Mouse (Mus musculus): Measurements from ENCODE around the gene Rgs16. TPM values are rescaled to one million over a fixed set of nuclear protein-coding genes. Genes with fewer than 3 reads are reported as not detected.

Gene Rgs16
- total and polyA plus RNA-seq, 3 experiments, result not detected

DNA sequence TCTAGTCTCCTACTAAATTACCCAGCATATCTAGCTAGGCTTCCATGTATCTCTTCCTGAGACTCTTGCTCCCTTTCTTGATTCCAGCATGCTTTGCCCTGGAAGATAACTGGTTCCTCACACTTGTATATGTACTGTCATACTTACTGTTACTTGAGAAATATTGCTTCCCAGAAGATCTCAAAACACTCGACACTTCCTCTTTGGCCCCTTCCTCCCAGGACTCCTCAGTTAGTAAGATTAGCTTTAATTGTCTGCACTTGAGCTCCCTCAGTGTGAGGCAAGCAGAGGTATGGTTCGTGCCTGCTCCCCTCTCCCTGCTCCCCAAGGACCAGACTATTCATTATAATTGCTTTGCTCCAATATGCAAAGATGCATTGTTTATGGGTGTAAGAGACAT, 50.6 kb downstream of the Rgs16 start:
- H3K4me1 ChIP-seq (ENCODE audit: control insufficient read depth in 1 of 2, insufficient read depth in 2 of 2, low read length in 2 of 2), result no peaks in the 10 kb centered on the region
- DNase-seq (ENCODE audit: low read depth, low spot score), result no peak
- no peaks in the 10 kb centered on the region for H3K27me3 ChIP-seq (ENCODE audit: control insufficient read depth in 1 of 2, insufficient read depth in 2 of 2, low read length in 2 of 2)
- H3K36me3 ChIP-seq (ENCODE audit: control insufficient read depth in 1 of 2, insufficient read depth in 2 of 2, low read length in 2 of 2), result no peaks in the 10 kb centered on the region
- H3K9me3 ChIP-seq (replicated peaks; ENCODE audit: insufficient read depth, low read length), result no peaks in the 10 kb centered on the region
- no peak overlapping the region for H3K4me3 ChIP-seq (ENCODE audit: control insufficient read depth in 1 of 2, insufficient read depth in 1 of 2, low read depth in 2 of 2, low read length in 2 of 2)
- H3K27ac ChIP-seq (ENCODE audit: control insufficient read depth, low read depth, low read length), result no peak overlapping the region
- H3K79me2 ChIP-seq (ENCODE audit: control insufficient read depth, insufficient read depth, low read length, poor library complexity), result no peaks in the 10 kb centered on the region
- no peak for TF ChIP-seq UBTF (IDR thresholded peaks at IDR 0.05; ENCODE audit: borderline replicate concordance, insufficient read depth, low read depth, low read length)
- TF ChIP-seq ZKSCAN1 (IDR thresholded peaks at IDR 0.05; ENCODE audit: low read depth, low read length), result no peak
- H3K9ac ChIP-seq (ENCODE audit: control insufficient read depth, low read depth, low read length, poor library complexity, severe bottlenecking), result no peak overlapping the region

DNA sequence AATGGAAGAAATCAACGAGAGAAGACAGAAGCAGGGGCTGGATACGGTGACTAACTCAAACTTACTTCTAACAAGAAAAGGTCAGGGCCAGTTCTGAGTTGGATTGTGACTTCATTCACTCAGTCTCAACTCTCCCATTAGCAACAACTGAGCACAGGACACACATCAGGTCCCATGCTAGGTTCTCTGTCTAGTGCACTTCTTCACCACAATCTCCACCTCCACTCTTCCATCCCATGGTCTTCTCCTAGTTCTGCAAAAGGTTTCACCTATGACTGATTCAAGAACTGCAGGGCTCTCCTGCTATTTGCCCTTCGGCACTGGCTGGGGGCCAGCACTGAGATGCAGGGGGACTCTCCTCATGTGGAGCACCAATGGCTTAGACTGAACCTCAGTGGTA, 54.1 kb downstream of the Rgs16 start:
- no peak for TF ChIP-seq TBP (IDR thresholded peaks at IDR 0.05; ENCODE audit: low read depth, low read length)
- TF ChIP-seq POLR2AphosphoS2 (IDR thresholded peaks at IDR 0.05; ENCODE audit: low read length), result no peak
- no peak for TF ChIP-seq ZMIZ1 (IDR thresholded peaks at IDR 0.05; ENCODE audit: low read depth, low read length)
- no peak for TF ChIP-seq MYC (IDR thresholded peaks at IDR 0.05; ENCODE audit: low read depth, low read length)
- no peak for TF ChIP-seq USF2 (IDR thresholded peaks at IDR 0.05; ENCODE audit: borderline replicate concordance in 1 of 2, insufficient read depth in 1 of 2, low read depth in 1 of 2, low read length in 2 of 2)
- TF ChIP-seq NRF1 (IDR thresholded peaks at IDR 0.05; ENCODE audit: insufficient read depth, low read depth, low read length, poor library complexity, severe bottlenecking), result no peak
- no peak for TF ChIP-seq MEF2A (IDR thresholded peaks at IDR 0.05; ENCODE audit: extremely low read depth, insufficient replicate concordance, low read depth, low read length, poor library complexity, severe bottlenecking)
- TF ChIP-seq POLR2AphosphoS5 (IDR thresholded peaks at IDR 0.05; ENCODE audit: borderline replicate concordance, low read depth, low read length), result no peak
- TF ChIP-seq UBTF (IDR thresholded peaks at IDR 0.05; ENCODE audit: borderline replicate concordance, insufficient read depth, low read depth, low read length), result no peak
- TF ChIP-seq NELFE (IDR thresholded peaks at IDR 0.05; ENCODE audit: low read depth, low read length), result no peak
- TF ChIP-seq GATA1 (IDR thresholded peaks at IDR 0.05; ENCODE audit: low read depth, low read length), result no peak
- no peak for TF ChIP-seq ZC3H11A (IDR thresholded peaks at IDR 0.05; ENCODE audit: low read depth, low read length)
- TF ChIP-seq CHD2 (IDR thresholded peaks at IDR 0.05; ENCODE audit: low read length), result no peak
- no peak for TF ChIP-seq MXI1 (IDR thresholded peaks at IDR 0.05; ENCODE audit: low read depth, low read length)
- no peak for TF ChIP-seq RCOR1 (IDR thresholded peaks at IDR 0.05; ENCODE audit: low read depth, low read length)
- no peaks in the 10 kb centered on the region for H3K4me1 ChIP-seq (ENCODE audit: control insufficient read depth in 1 of 2, insufficient read depth in 2 of 2, low read length in 2 of 2)
- H3K9me3 ChIP-seq (replicated peaks; ENCODE audit: insufficient read depth, low read length), result no peaks in the 10 kb centered on the region
- H3K36me3 ChIP-seq (ENCODE audit: control insufficient read depth in 1 of 2, insufficient read depth in 2 of 2, low read length in 2 of 2), result no peaks in the 10 kb centered on the region
- H3K79me2 ChIP-seq (ENCODE audit: control insufficient read depth, insufficient read depth, low read length, poor library complexity), result no peaks in the 10 kb centered on the region
- no peak overlapping the region for H3K4me3 ChIP-seq (ENCODE audit: control insufficient read depth in 1 of 2, insufficient read depth in 1 of 2, low read depth in 2 of 2, low read length in 2 of 2)
- no peak overlapping the region for H3K27ac ChIP-seq (ENCODE audit: control insufficient read depth, low read depth, low read length)
- H3K27me3 ChIP-seq (ENCODE audit: control insufficient read depth in 1 of 2, insufficient read depth in 2 of 2, low read length in 2 of 2), result no peaks in the 10 kb centered on the region
- no peak overlapping the region for H3K9ac ChIP-seq (ENCODE audit: control insufficient read depth, low read depth, low read length, poor library complexity, severe bottlenecking)
- no peak for DNase-seq (ENCODE audit: low read depth, low spot score)

Other genes with a start within 250 kb of the Rgs16 start
- gene Npl, start 190.3 kb upstream of the Rgs16 start, total RNA-seq (2012; rRNA removed), result not detected in 2 replicates
- gene Npl, start 190.3 kb upstream of the Rgs16 start, polyA plus RNA-seq (2012; ENCODE audit: insufficient read depth in 1 of 2, insufficient read length in 2 of 2, low read depth in 1 of 2, low replicate concordance in 2 of 2, missing spikeins in 1 of 2), result under 1 TPM in 1 of 2 experiments, not detected in 1; 0.08 TPM
- gene Rgs8, start 87.3 kb upstream of the Rgs16 start, total RNA-seq (2012; rRNA removed), result not detected in 2 replicates
- not detected for gene Rgs8, start 87.3 kb upstream of the Rgs16 start, polyA plus RNA-seq (2012; ENCODE audit: insufficient read depth in 1 of 2, insufficient read length in 2 of 2, low read depth in 1 of 2, low replicate concordance in 2 of 2, missing spikeins in 1 of 2)
- 5.2 TPM in 2 replicates for gene Rnasel, start 9.1 kb downstream of the Rgs16 start, total RNA-seq (2012; rRNA removed)
- 1 to 10 TPM in 1 of 2 experiments, not detected in 1; 8.1 TPM for gene Rnasel, start 9.1 kb downstream of the Rgs16 start, polyA plus RNA-seq (2012; ENCODE audit: insufficient read depth in 1 of 2, insufficient read length in 2 of 2, low read depth in 1 of 2, low replicate concordance in 2 of 2, missing spikeins in 1 of 2)
- gene Rgsl1, start 103.8 kb downstream of the Rgs16 start, total RNA-seq (2012; rRNA removed), result not detected in 2 replicates
- not detected for gene Rgsl1, start 103.8 kb downstream of the Rgs16 start, polyA plus RNA-seq (2012; ENCODE audit: insufficient read depth in 1 of 2, insufficient read length in 2 of 2, low read depth in 1 of 2, low replicate concordance in 2 of 2, missing spikeins in 1 of 2)
- gene Teddm1b, start 134.0 kb downstream of the Rgs16 start, total RNA-seq (2012; rRNA removed), result 0.10 TPM in 1 of 2 replicates, not detected in the other
- gene Teddm1b, start 134.0 kb downstream of the Rgs16 start, polyA plus RNA-seq (2012; ENCODE audit: insufficient read depth in 1 of 2, insufficient read length in 2 of 2, low read depth in 1 of 2, low replicate concordance in 2 of 2, missing spikeins in 1 of 2), result under 1 TPM in 1 of 2 experiments, not detected in 1; 0.50 TPM
- not detected in 2 replicates for gene Teddm1a, start 151.4 kb downstream of the Rgs16 start, total RNA-seq (2012; rRNA removed)
- gene Teddm1a, start 151.4 kb downstream of the Rgs16 start, polyA plus RNA-seq (2012; ENCODE audit: insufficient read depth in 1 of 2, insufficient read length in 2 of 2, low read depth in 1 of 2, low replicate concordance in 2 of 2, missing spikeins in 1 of 2), result not detected
- gene Glul, start 159.6 kb downstream of the Rgs16 start, total RNA-seq (2012; rRNA removed), result 46.1 and 47.2 TPM in 2 replicates
- 10 to 100 TPM in 1 of 2 experiments, not detected in 1; 81.1 TPM for gene Glul, start 159.6 kb downstream of the Rgs16 start, polyA plus RNA-seq (2012; ENCODE audit: insufficient read depth in 1 of 2, insufficient read length in 2 of 2, low read depth in 1 of 2, low replicate concordance in 2 of 2, missing spikeins in 1 of 2)
- 0.07 and 0.08 TPM in 2 replicates for gene Teddm2, start 159.9 kb downstream of the Rgs16 start, total RNA-seq (2012; rRNA removed)
- gene Teddm2, start 159.9 kb downstream of the Rgs16 start, polyA plus RNA-seq (2012; ENCODE audit: insufficient read depth in 1 of 2, insufficient read length in 2 of 2, low read depth in 1 of 2, low replicate concordance in 2 of 2, missing spikeins in 1 of 2), result under 1 TPM in 1 of 2 experiments, not detected in 1; 0.22 TPM